Mouse (Mus musculus) stomach, embryonic 14.5 days (tissue): Measurements from ENCODE around the gene Gbx2. TPM values are rescaled to one million over a fixed set of nuclear protein-coding genes. Genes with fewer than 3 reads are reported as not detected.

Experiments
- ATAC-seq: fragments of 200-750 bp; cut with Nextera tagmentation; 2 replicates; pipeline ENCODE4 v1.8.0; 2017; ENCODE audit warnings: low read depth, moderate TSS enrichment; ENCODE audit not compliant: insufficient number of reproducible peaks, insufficient read depth, low FRiP score
- H3K27ac ChIP-seq: fragments of 300-500 bp; sonication (generic); 2 replicates; pipeline ENCODE4 v1.5.1; 2014; ENCODE audit warnings: mild to moderate bottlenecking, low read length, moderate library complexity, mixed read lengths
- H3K27me3 ChIP-seq: fragments of 300-500 bp; sonication (generic); 2 replicates; pipeline ENCODE4 v1.6.1; 2014; ENCODE audit warnings: low read length, control low read depth, mixed read lengths; ENCODE audit not compliant: control insufficient read depth, insufficient read depth
- H3K36me3 ChIP-seq: fragments of 300-500 bp; sonication (generic); 2 replicates; pipeline ENCODE4 v1.6.1; 2014; ENCODE audit warnings: mild to moderate bottlenecking, control low read depth, low read length, moderate library complexity, mixed read lengths; ENCODE audit not compliant: control insufficient read depth, insufficient read depth
- H3K4me1 ChIP-seq: fragments of 300-500 bp; sonication (generic); 2 replicates; pipeline ENCODE4 v1.6.1; 2014; ENCODE audit warnings: low read length, control low read depth, mixed read lengths; ENCODE audit not compliant: control insufficient read depth, insufficient read depth
- H3K4me2 ChIP-seq: fragments of 300-500 bp; sonication (generic); replicated peaks from 2 replicates; pipeline ENCODE4 v1.6.1; 2014; ENCODE audit warnings: low read depth, low read length, control low read depth
- H3K4me3 ChIP-seq: fragments of 300-500 bp; sonication (generic); 2 replicates; pipeline ENCODE4 v1.5.1; 2014; ENCODE audit warnings: low read depth, low read length, control low read depth
- H3K9ac ChIP-seq: fragments of 300-500 bp; sonication (generic); replicated peaks from 2 replicates; pipeline ENCODE4 v1.6.1; 2014; ENCODE audit warnings: low read depth, mild to moderate bottlenecking, control low read depth, low read length, moderate library complexity, mixed read lengths
- H3K9me3 ChIP-seq: fragments of 300-500 bp; sonication (generic); 2 replicates; pipeline ENCODE4 v1.6.1; 2016; ENCODE audit warnings: low read depth, low read length, control low read depth; ENCODE audit not compliant: control insufficient read depth
- WGBS: fragments of 180-500 bp; shearing (Covaris S2); extraction: QIAGEN DNeasy Blood & Tissue Kit; methylation state at CpG from one replicate; pipeline ENCODE4 v1.1.7; 2014; 5-methylcytosine and 5-hydroxymethylcytosine counted together
- polyA plus RNA-seq: library from polyadenylated mRNA; unstranded; fragments of >200 nt; fragmentation: Nextera tagmentation; extraction: Ambion mirVana; gene quantifications from 2 replicates; pipeline ENCODE4 v1.2.1, GENCODE M21; 2014

Gene Gbx2
- polyA plus RNA-seq, 1 experiment from 2014 or later: not detected

GRCm38 (mm10) chr1:89926583-89927060, 4.4 kb downstream of the Gbx2 start:
- H3K4me2 ChIP-seq: peak overlapping the region; percentile 53; the same call in 1 of the 2 replicates
- H3K36me3 ChIP-seq: no peaks in the 10 kb centered on the region
- H3K27me3 ChIP-seq: peaks cover 84% of the 10 kb centered on the region
- H3K9me3 ChIP-seq: no peaks in the 10 kb centered on the region
- 16% methylated on average over 9 of the region's 9 CpGs for WGBS
- H3K4me1 ChIP-seq: peaks cover 23% of the 10 kb centered on the region; the same call in 1 of the 2 replicates
- ATAC-seq: no peak
- H3K9ac ChIP-seq: no peak overlapping the region
- no peak overlapping the region for H3K27ac ChIP-seq
- peak overlapping the region; percentile 25; the same call in 1 of the 2 replicates for H3K4me3 ChIP-seq

DNA sequence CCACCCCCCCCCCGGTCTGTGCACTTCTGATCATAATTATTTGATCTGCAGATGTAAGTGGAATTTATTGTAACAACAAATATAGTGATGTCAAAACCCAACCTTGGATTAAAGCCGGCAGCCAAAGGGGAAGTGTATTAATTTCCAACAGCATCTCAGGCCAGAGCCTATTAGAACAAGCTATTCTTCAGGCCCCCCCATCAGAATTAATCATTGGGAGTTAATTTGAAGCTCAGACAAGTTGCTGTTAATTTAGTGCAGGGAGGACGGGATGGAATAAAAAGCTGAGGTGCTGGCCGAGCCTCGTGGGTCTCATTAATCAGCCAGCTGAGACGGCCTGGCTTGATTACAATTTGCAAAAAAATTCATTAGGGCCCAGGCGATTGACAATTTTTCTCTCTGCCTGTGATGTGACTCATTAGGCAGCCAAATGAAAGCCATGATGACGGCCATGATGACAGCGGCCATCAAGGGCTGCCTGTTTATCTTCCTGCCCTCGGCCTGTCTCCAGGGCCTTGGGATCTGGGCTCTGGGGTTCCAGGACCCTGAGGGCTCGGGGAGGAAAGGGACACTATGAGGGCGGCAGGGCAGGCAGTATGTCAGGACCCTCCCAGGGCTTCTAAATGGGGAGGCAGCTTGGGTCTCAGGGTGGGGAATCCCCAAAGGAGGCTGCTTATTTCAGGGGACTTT, 5.3 kb downstream of the Gbx2 start:
- no peak overlapping the region for H3K27ac ChIP-seq
- H3K9ac ChIP-seq: no peak overlapping the region
- 36% methylated on average over 12 of the region's 12 CpGs for WGBS
- no peaks in the 10 kb centered on the region for H3K36me3 ChIP-seq
- no peak overlapping the region for H3K4me3 ChIP-seq
- peaks cover 17% of the 10 kb centered on the region; the same call in 1 of the 2 replicates for H3K4me1 ChIP-seq
- no peaks in the 10 kb centered on the region for H3K9me3 ChIP-seq
- H3K4me2 ChIP-seq: no peak overlapping the region
- ATAC-seq: no peak
- peaks cover 82% of the 10 kb centered on the region for H3K27me3 ChIP-seq

GRCm38 (mm10) chr1:89923642-89924020, 7.3 kb downstream of the Gbx2 start:
- Histone ChIP-seq H3K9ac (no peak overlapping the region), H3K36me3 (no peaks in the 10 kb centered on the region), H3K9me3 (no peaks in the 10 kb centered on the region), H3K4me3 (no peak overlapping the region), H3K27me3 (peaks cover 78% of the 10 kb centered on the region), H3K27ac (no peak overlapping the region), H3K4me1 (peaks cover 13% of the 10 kb centered on the region; the same call in 1 of the 2 replicates), H3K4me2 (0 out of 2 replicates have a peak overlapping the region, but pooled peaks have one; percentile 13)
- WGBS: 12% methylated on average over 14 of the region's 14 CpGs
- no peak for ATAC-seq

DNA sequence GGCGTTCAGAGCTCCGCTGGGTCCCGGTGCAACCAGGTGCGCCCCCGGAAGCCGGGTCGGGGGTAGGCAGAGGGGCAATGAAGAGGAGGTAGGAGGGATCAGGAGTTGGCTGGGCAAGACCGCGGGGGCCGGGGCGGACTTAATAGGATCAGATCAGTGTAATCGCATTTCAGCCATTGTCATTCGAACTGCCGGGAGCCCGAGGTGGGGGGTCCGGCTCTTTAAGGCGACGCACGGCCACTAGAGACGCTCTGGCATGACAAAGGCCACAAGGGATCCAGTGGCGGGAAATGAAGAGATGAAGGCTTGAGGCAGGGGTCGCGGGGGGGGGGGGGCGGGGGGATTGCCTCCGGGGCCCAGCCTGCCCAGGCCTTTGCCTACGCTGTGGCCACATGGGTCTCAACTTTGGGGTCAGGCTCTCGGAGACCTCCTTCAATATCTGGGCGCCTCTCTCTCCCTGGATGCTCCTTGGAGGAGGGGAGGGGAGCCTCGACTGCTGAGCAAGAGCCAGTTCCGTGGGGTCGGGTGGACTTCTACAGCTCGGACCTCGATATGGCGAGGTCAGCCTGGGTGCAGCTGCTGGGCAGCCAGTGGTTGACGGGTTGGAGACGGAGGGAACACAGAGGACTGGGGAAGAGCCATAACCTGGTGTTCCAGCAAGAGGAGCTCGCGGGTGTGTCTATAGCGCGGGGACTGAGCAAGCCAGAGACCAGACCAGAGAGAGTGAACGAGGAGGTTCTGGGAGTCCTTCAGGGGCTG, 7.9 kb downstream of the Gbx2 start:
- 0 out of 2 replicates have a peak overlapping the region, but pooled peaks have one; percentile 13 for H3K4me2 ChIP-seq
- 0 out of 2 replicates have a peak overlapping the region, but pooled peaks have one; percentile 5 for H3K4me3 ChIP-seq
- WGBS: under 1% methylated on average over 39 of the region's 41 CpGs
- H3K27ac ChIP-seq: no peak overlapping the region
- H3K27me3 ChIP-seq: peaks cover 77% of the 10 kb centered on the region
- H3K4me1 ChIP-seq: peaks cover 13% of the 10 kb centered on the region; the same call in 1 of the 2 replicates
- no peak overlapping the region for H3K9ac ChIP-seq
- no peaks in the 10 kb centered on the region for H3K9me3 ChIP-seq
- no peaks in the 10 kb centered on the region for H3K36me3 ChIP-seq
- no peak for ATAC-seq

GRCm38 (mm10) chr1:89922282-89922681, 8.7 kb downstream of the Gbx2 start:
- Histone ChIP-seq H3K27ac (no peak overlapping the region), H3K4me3 (no peak overlapping the region), H3K27me3 (peaks cover 74% of the 10 kb centered on the region), H3K9ac (no peak overlapping the region), H3K4me2 (no peak overlapping the region), H3K4me1 (peaks cover 11% of the 10 kb centered on the region; the same call in 1 of the 2 replicates), H3K9me3 (no peaks in the 10 kb centered on the region), H3K36me3 (no peaks in the 10 kb centered on the region)
- WGBS: 2% methylated on average over 7 of the region's 7 CpGs
- ATAC-seq: no peak

- no peak overlapping the region for H3K9ac ChIP-seq
- no peaks in the 10 kb centered on the region for H3K9me3 ChIP-seq
- peaks cover 71% of the 10 kb centered on the region for H3K27me3 ChIP-seq
- H3K27ac ChIP-seq: no peak overlapping the region
- 0 out of 2 replicates have a peak, but pooled peaks cover 8% of the 10 kb centered on the region for H3K4me1 ChIP-seq
- WGBS: 2% methylated on average over 10 of the region's 10 CpGs
- ATAC-seq: no peak
- no peaks in the 10 kb centered on the region for H3K36me3 ChIP-seq
- H3K4me2 ChIP-seq: no peak overlapping the region
- no peak overlapping the region for H3K4me3 ChIP-seq
Measured at GRCm38 (mm10) chr1:89921806-89922205, 9.2 kb downstream of the Gbx2 start.

- Histone ChIP-seq H3K9me3 (no peaks in the 10 kb centered on the region), H3K4me2 (no peak overlapping the region), H3K27ac (no peak overlapping the region), H3K9ac (no peak overlapping the region), H3K4me3 (no peak overlapping the region), H3K4me1 (0 out of 2 replicates have a peak, but pooled peaks cover 8% of the 10 kb centered on the region), H3K36me3 (no peaks in the 10 kb centered on the region), H3K27me3 (peaks cover 47% of the 10 kb centered on the region)
- 76% methylated on average over 6 of the region's 6 CpGs for WGBS
- no peak for ATAC-seq
Measured at GRCm38 (mm10) chr1:89919206-89919605, 11.8 kb downstream of the Gbx2 start.

- Histone ChIP-seq H3K4me2 (no peak overlapping the region), H3K9ac (no peak overlapping the region), H3K27me3 (peaks cover 36% of the 10 kb centered on the region), H3K36me3 (no peaks in the 10 kb centered on the region), H3K4me1 (0 out of 2 replicates have a peak, but pooled peaks cover 2% of the 10 kb centered on the region), H3K9me3 (no peaks in the 10 kb centered on the region), H3K4me3 (no peak overlapping the region), H3K27ac (no peak overlapping the region)
- 21% methylated on average over 18 of the region's 18 CpGs for WGBS
- no peak for ATAC-seq
Measured at GRCm38 (mm10) chr1:89918111-89918510, 12.9 kb downstream of the Gbx2 start.
